Mouse (Mus musculus) heart, postnatal 0 days (tissue): ENCODE measurements around the gene Rgs6.

Experiments used
- CTCF ChIP-seq: IDR thresholded peaks from 2 replicates; pipeline ENCODE4 v1.5.1; 2016; ENCODE audit warnings: antibody characterized with exemption, control low read depth, low read depth
- EP300 ChIP-seq: IDR thresholded peaks from 2 replicates; pipeline ENCODE4 v1.6.1; 2016; ENCODE audit warnings: antibody characterized with exemption, low read depth

- TF ChIP-seq CTCF (no peak), EP300 (no peak)
Observed at GRCm38 (mm10) chr12:82587348-82587895, 670 bp upstream of the Rgs6 start.
